Mouse (Mus musculus) embryonic facial prominence, embryonic 15.5 days (tissue): ENCODE measurements around the gene Eef1akmt2. TPM values are rescaled to one million over a fixed set of nuclear protein-coding genes. Genes with fewer than 3 reads are reported as not detected.
A peak's percentile ranks its signal among the peaks of the same experiment; 100 is the strongest.

Source experiments
- ATAC-seq: fragments of 200-750 bp; cut with Nextera tagmentation; 2 replicates; pipeline ENCODE4 v1.8.0; 2017; ENCODE audit warnings: low read depth, moderate TSS enrichment; ENCODE audit not compliant: insufficient number of reproducible peaks, low FRiP score, low TSS enrichment
- H3K27ac ChIP-seq: fragments of 300-500 bp; sonication (generic); replicated peaks from 2 replicates; pipeline ENCODE4 v1.5.1; 2015; ENCODE audit warnings: mild to moderate bottlenecking, inconsistent platforms
- H3K27me3 ChIP-seq: fragments of 300-500 bp; sonication (generic); 2 replicates; pipeline ENCODE4 v1.6.1; 2015; ENCODE audit warnings: inconsistent platforms
- H3K36me3 ChIP-seq: fragments of 300-500 bp; sonication (generic); 2 replicates; pipeline ENCODE4 v1.6.1; 2015; ENCODE audit warnings: mild to moderate bottlenecking, inconsistent platforms
- H3K4me1 ChIP-seq: fragments of 300-500 bp; sonication (generic); 2 replicates; pipeline ENCODE4 v1.6.1; 2015; ENCODE audit warnings: inconsistent platforms
- H3K4me2 ChIP-seq: fragments of 300-500 bp; sonication (generic); replicated peaks from 2 replicates; pipeline ENCODE4 v1.6.1; 2015; ENCODE audit warnings: mild to moderate bottlenecking, inconsistent platforms
- H3K4me3 ChIP-seq: fragments of 300-500 bp; sonication (generic); replicated peaks from 2 replicates; pipeline ENCODE4 v1.5.1; 2015; ENCODE audit warnings: mild to moderate bottlenecking, inconsistent platforms
- H3K9ac ChIP-seq: fragments of 300-500 bp; sonication (generic); 2 replicates; pipeline ENCODE4 v1.6.1; 2015; ENCODE audit warnings: inconsistent platforms
- H3K9me3 ChIP-seq: fragments of 300-500 bp; sonication (generic); replicated peaks from 2 replicates; pipeline ENCODE4 v1.6.1; 2016; ENCODE audit warnings: inconsistent platforms
- WGBS: fragments of 180-500 bp; shearing (Covaris S2); methylation state at CpG from one replicate; pipeline ENCODE4 v1.1.7; 2015; 5-methylcytosine and 5-hydroxymethylcytosine counted together
- polyA plus RNA-seq: library from polyadenylated mRNA; unstranded; fragments of >200 nt; fragmentation: Nextera tagmentation; extraction: Ambion mirVana; gene quantifications from 2 replicates; pipeline ENCODE4 v1.2.1, GENCODE M21; 2015

Gene Eef1akmt2
- polyA plus RNA-seq, 1 experiment from 2014 or later = 66.9 TPM

GRCm38 (mm10) chr7:132859042-132859958 lies 6.8 kb upstream of the Eef1akmt2 start, which contains the start of gene Abraxas2:
Gene Abraxas2 (plus strand): TSS chr7:132859225.
- Histone ChIP-seq H3K4me3 (peak within 1 kb of the TSS; percentile 67), H3K27ac (peak within 1 kb of the TSS; percentile 66), H3K9ac (peak within 1 kb of the TSS; percentile 86), H3K36me3 (no peaks in the 10 kb centered on the region), H3K27me3 (no peaks in the 10 kb centered on the region), H3K4me1 (peaks cover 17% of the 10 kb centered on the region), H3K4me2 (peak within 1 kb of the TSS; percentile 62), H3K9me3 (no peaks in the 10 kb centered on the region)
- ATAC-seq = peak; percentile 89
- under 1% methylated on average over 53 of the region's 53 CpGs for WGBS

- Histone ChIP-seq H3K27me3 (no peaks in the 10 kb centered on the region), H3K4me2 (no peak overlapping the region), H3K9me3 (no peaks in the 10 kb centered on the region), H3K27ac (no peak overlapping the region), H3K4me3 (no peak overlapping the region), H3K4me1 (peaks cover 17% of the 10 kb centered on the region), H3K9ac (no peak overlapping the region), H3K36me3 (no peaks in the 10 kb centered on the region)
- WGBS = 74% methylated on average over 5 of the region's 5 CpGs
- no peak for ATAC-seq
These were observed 5.7 kb upstream of the Eef1akmt2 start for GRCm38 (mm10) chr7:132858043-132858608.

- Histone ChIP-seq H3K9me3 (no peaks in the 10 kb centered on the region), H3K9ac (no peak overlapping the region), H3K4me1 (peaks cover 20% of the 10 kb centered on the region), H3K36me3 (no peaks in the 10 kb centered on the region), H3K27me3 (no peaks in the 10 kb centered on the region), H3K27ac (no peak overlapping the region), H3K4me3 (no peak overlapping the region), H3K4me2 (no peak overlapping the region)
- no peak for ATAC-seq
- 72% methylated on average over 1 of the region's 1 CpGs for whole genome bisulfite sequencing
These were observed 3.6 kb upstream of the Eef1akmt2 start for GRCm38 (mm10) chr7:132856083-132856482.

GRCm38 (mm10) chr7:132853946-132854345 lies 1.5 kb upstream of the Eef1akmt2 start:
- ATAC-seq = no peak; the same call in 1 of the 2 replicates
- 52% methylated on average over 4 of the region's 4 CpGs for WGBS
- Histone ChIP-seq H3K27ac (no peak overlapping the region), H3K9ac (no peak overlapping the region), H3K36me3 (peaks cover 15% of the 10 kb centered on the region), H3K4me2 (no peak overlapping the region), H3K27me3 (no peaks in the 10 kb centered on the region), H3K4me1 (peaks cover 10% of the 10 kb centered on the region; the same call in 1 of the 2 replicates), H3K9me3 (no peaks in the 10 kb centered on the region), H3K4me3 (no peak overlapping the region)

- Histone ChIP-seq H3K9ac (no peak overlapping the region), H3K4me3 (no peak overlapping the region), H3K9me3 (no peaks in the 10 kb centered on the region), H3K4me1 (peaks cover 10% of the 10 kb centered on the region; the same call in 1 of the 2 replicates), H3K27me3 (no peaks in the 10 kb centered on the region), H3K36me3 (peaks cover 21% of the 10 kb centered on the region), H3K4me2 (no peak overlapping the region), H3K27ac (peak overlapping the region; percentile 94)
- WGBS = 57% methylated on average over 6 of the region's 6 CpGs
- ATAC-seq = no peak
These were observed 888 bp upstream of the Eef1akmt2 start for GRCm38 (mm10) chr7:132853361-132853760.

- no peak for ATAC-seq
- Histone ChIP-seq H3K27me3 (no peaks in the 10 kb centered on the region), H3K4me1 (no peaks in the 10 kb centered on the region), H3K9ac (no peak overlapping the region), H3K36me3 (peaks cover 24% of the 10 kb centered on the region), H3K4me2 (no peak overlapping the region), H3K27ac (no peak overlapping the region), H3K9me3 (no peaks in the 10 kb centered on the region), H3K4me3 (no peak overlapping the region)
- WGBS = 91% methylated on average over 3 of the region's 3 CpGs
These were observed 9.3 kb downstream of the Eef1akmt2 start for GRCm38 (mm10) chr7:132843152-132843551.

GRCm38 (mm10) chr7:132842455-132842854 lies 10.0 kb downstream of the Eef1akmt2 start:
- Histone ChIP-seq H3K27ac (no peak overlapping the region), H3K36me3 (peaks cover 23% of the 10 kb centered on the region), H3K4me3 (no peak overlapping the region), H3K4me2 (no peak overlapping the region), H3K9me3 (no peaks in the 10 kb centered on the region), H3K4me1 (no peaks in the 10 kb centered on the region), H3K27me3 (no peaks in the 10 kb centered on the region), H3K9ac (no peak overlapping the region)
- WGBS = 94% methylated on average over 1 of the region's 1 CpGs
- ATAC-seq = no peak

- 80% methylated on average over 5 of the region's 5 CpGs for WGBS
- no peak for ATAC-seq
- Histone ChIP-seq H3K4me1 (no peaks in the 10 kb centered on the region), H3K4me3 (no peak overlapping the region), H3K4me2 (no peak overlapping the region), H3K36me3 (peaks cover 26% of the 10 kb centered on the region), H3K9me3 (no peaks in the 10 kb centered on the region), H3K9ac (no peak overlapping the region), H3K27me3 (no peaks in the 10 kb centered on the region), H3K27ac (no peak overlapping the region)
These were observed 11.2 kb downstream of the Eef1akmt2 start for GRCm38 (mm10) chr7:132841287-132841686.

GRCm38 (mm10) chr7:132830955-132831354 lies 21.5 kb downstream of the Eef1akmt2 start:
- no peak overlapping the region for H3K4me2 ChIP-seq
- 84% methylated on average over 4 of the region's 4 CpGs for WGBS
- no peaks in the 10 kb centered on the region for H3K4me1 ChIP-seq
- H3K27ac ChIP-seq = no peak overlapping the region
- H3K9ac ChIP-seq = no peak overlapping the region
- peaks cover 44% of the 10 kb centered on the region for H3K36me3 ChIP-seq
- H3K9me3 ChIP-seq = no peaks in the 10 kb centered on the region
- H3K27me3 ChIP-seq = no peaks in the 10 kb centered on the region
- no peak for ATAC-seq
- H3K4me3 ChIP-seq = no peak overlapping the region

- Histone ChIP-seq H3K27ac (no peak overlapping the region), H3K4me1 (no peaks in the 10 kb centered on the region), H3K4me2 (no peak overlapping the region), H3K4me3 (no peak overlapping the region), H3K9ac (no peak overlapping the region), H3K36me3 (peaks cover 20% of the 10 kb centered on the region), H3K9me3 (no peaks in the 10 kb centered on the region), H3K27me3 (no peaks in the 10 kb centered on the region)
- ATAC-seq = no peak
- WGBS = 40% methylated on average over 1 of the region's 1 CpGs
These were observed 28.0 kb downstream of the Eef1akmt2 start for GRCm38 (mm10) chr7:132824346-132825022.

- no peaks in the 10 kb centered on the region for H3K4me1 ChIP-seq
- no peak for ATAC-seq
- no peak overlapping the region for H3K4me3 ChIP-seq
- H3K4me2 ChIP-seq = no peak overlapping the region
- H3K27ac ChIP-seq = no peak overlapping the region
- no peak overlapping the region for H3K9ac ChIP-seq
- H3K36me3 ChIP-seq = peaks cover 19% of the 10 kb centered on the region
- H3K9me3 ChIP-seq = no peaks in the 10 kb centered on the region
- no peaks in the 10 kb centered on the region for H3K27me3 ChIP-seq
These were observed 28.6 kb downstream of the Eef1akmt2 start for GRCm38 (mm10) chr7:132823832-132824231.
